25 mouse cellular contexts compared by ENCODE assay signal in the genomic region with DNA sequence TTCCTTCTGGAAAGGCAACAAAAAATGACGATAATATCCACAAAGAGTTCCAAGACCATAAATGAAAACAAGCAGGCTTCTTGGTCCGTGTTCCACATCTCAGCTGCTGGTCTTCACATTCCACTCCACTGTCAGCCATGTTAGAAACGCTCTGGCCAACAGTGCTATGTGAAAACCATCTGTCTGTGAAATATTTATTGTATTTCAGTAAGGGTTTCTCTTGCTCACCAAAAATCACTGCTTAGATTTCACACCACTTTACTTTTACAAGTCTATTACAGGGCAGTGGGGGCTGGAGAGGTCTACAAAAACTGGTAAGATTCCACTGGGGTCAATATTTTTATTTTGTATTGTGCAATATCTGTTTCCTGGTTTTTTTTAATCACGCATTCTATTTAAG.
DNase-seq lines count a peak whose midpoint lies in the region; ATAC-seq and TF ChIP-seq lines count a peak whose summit lies in the region.
"Had no signal": no experiment of that assay in that cellular context is flagged by ENCODE, and none has a peak within 500 bp of the region (broad histone marks: within the 10 kb centered on the region; RNA-seq: fewer than 3 reads in every experiment).

No protein-coding gene starts in this region.

- TF ChIP-seq CTCF in heart, postnatal 0 days (IDR thresholded peaks at IDR 0.05; ENCODE audit: low read depth): no peak
- TF ChIP-seq CTCF in kidney, postnatal 0 days (IDR thresholded peaks at IDR 0.05; ENCODE audit: low read depth): no peak
- no peak for TF ChIP-seq CTCF in lung, postnatal 0 days (IDR thresholded peaks at IDR 0.05)
- no peak for TF ChIP-seq CTCF in lung, adult 2 months (IDR thresholded peaks at IDR 0.05; ENCODE audit: insufficient read depth, low read length)

- DNase-seq in heart, postnatal 0 days (ENCODE audit: low spot score): peak; percentile 14
- no peak for DNase-seq in heart, adult 11 months
- peak; percentile 66 for DNase-seq in kidney, postnatal 0 days (ENCODE audit: low spot score)
- DNase-seq in limb, embryonic 14.5 days (ENCODE audit: low spot score): no peak
- no peak for DNase-seq in limb, embryonic 10.5 days (ENCODE audit: low spot score)
- DNase-seq in lung, postnatal 0 days (ENCODE audit: low spot score): peak; percentile 71
- DNase-seq in lung, adult 2 months: no peak
- DNase-seq: adrenal gland, postnatal 10 days; B cell, adult 2 months; cerebellum, adult 11 months; cerebellum, adult 8-10 months; cerebellum, postnatal 14 days; embryo, embryonic 11 days; gastrocnemius, adult 2 months; gastrocnemius, postnatal 25 days; heart, postnatal 10 days; heart, postnatal 4 days had no signal

- no peak overlapping the region for H3K4me3 ChIP-seq in heart, postnatal 0 days (ENCODE audit: low read depth, low read length)
- H3K4me3 ChIP-seq in kidney, postnatal 0 days (replicated peaks; ENCODE audit: low read depth, low read length): no peak overlapping the region
- no peak overlapping the region for H3K4me3 ChIP-seq in kidney, embryonic 14.5 days (ENCODE audit: low read length)
- H3K4me3 ChIP-seq in limb, embryonic 14.5 days (replicated peaks; ENCODE audit: low read length): no peak overlapping the region
- H3K4me3 ChIP-seq in limb, embryonic 10.5 days: no peak overlapping the region
- no peak overlapping the region for H3K4me3 ChIP-seq in lung, postnatal 0 days (ENCODE audit: low read depth, low read length)
- H3K4me3 ChIP-seq in lung, adult 2 months (replicated peaks; ENCODE audit: extremely low read depth, low read depth, low read length): no peak overlapping the region
- H3K4me3 ChIP-seq: embryonic facial prominence, embryonic 15.5 days; erythroblast, embryonic 14.5 days; forebrain, embryonic 10.5 days; gastrocnemius, adult 2 months; heart, embryonic 13.5 days had no signal

- no peak for ATAC-seq in heart, postnatal 0 days (ENCODE audit: insufficient read depth, low read depth)
- no peak for ATAC-seq in kidney, postnatal 0 days (replicated peaks; ENCODE audit: low FRiP score, low read depth)
- ATAC-seq in kidney, embryonic 14.5 days (ENCODE audit: low FRiP score, low TSS enrichment): no peak
- peak; percentile 56; the same call in 1 of the 2 replicates for ATAC-seq in limb, embryonic 14.5 days (ENCODE audit: low FRiP score, low read depth)
- peak; percentile 75 for ATAC-seq in lung, postnatal 0 days
- ATAC-seq: CD4-positive, CD25-positive, alpha-beta regulatory T cell, adult 4 months; forebrain, embryonic 14.5 days had no signal

- no peaks in the 10 kb centered on the region for H3K9me3 ChIP-seq in heart, postnatal 0 days (replicated peaks; ENCODE audit: control insufficient read depth, low read length)
- no peaks in the 10 kb centered on the region for H3K9me3 ChIP-seq in kidney, postnatal 0 days (replicated peaks; ENCODE audit: low read length)
- no peaks in the 10 kb centered on the region for H3K9me3 ChIP-seq in kidney, embryonic 14.5 days (ENCODE audit: control insufficient read depth, low read length)
- no peaks in the 10 kb centered on the region for H3K9me3 ChIP-seq in limb, embryonic 14.5 days (ENCODE audit: control insufficient read depth, low read length)
- no peaks in the 10 kb centered on the region for H3K9me3 ChIP-seq in limb, embryonic 10.5 days (replicated peaks)
- no peaks in the 10 kb centered on the region for H3K9me3 ChIP-seq in lung, postnatal 0 days (ENCODE audit: low read length)
- H3K9me3 ChIP-seq: embryonic facial prominence, embryonic 15.5 days; heart, embryonic 13.5 days had no signal

- TF ChIP-seq POLR2A in limb, embryonic 14.5 days (IDR thresholded peaks at IDR 0.05; ENCODE audit: borderline replicate concordance, extremely low read depth, insufficient read depth, insufficient read length): no peak
- no peak for TF ChIP-seq POLR2A in lung, adult 2 months (IDR thresholded peaks at IDR 0.05; ENCODE audit: borderline replicate concordance, extremely low read depth, low read depth, low read length)

- no peaks in the 10 kb centered on the region for H3K4me1 ChIP-seq in heart, postnatal 0 days (ENCODE audit: control insufficient read depth, insufficient read depth)
- peaks cover 10% of the 10 kb centered on the region; the same call in 1 of the 2 replicates for H3K4me1 ChIP-seq in kidney, postnatal 0 days (replicated peaks; ENCODE audit: insufficient read depth, low read length)
- H3K4me1 ChIP-seq in kidney, embryonic 14.5 days (ENCODE audit: control insufficient read depth, insufficient read depth, low read length): peaks cover 27% of the 10 kb centered on the region
- peaks cover 42% of the 10 kb centered on the region for H3K4me1 ChIP-seq in limb, embryonic 14.5 days (ENCODE audit: control insufficient read depth, insufficient read depth, low read length)
- peaks cover 66% of the 10 kb centered on the region for H3K4me1 ChIP-seq in limb, embryonic 10.5 days
- H3K4me1 ChIP-seq in lung, postnatal 0 days (ENCODE audit: insufficient read depth, low read depth, low read length): no peaks in the 10 kb centered on the region
- H3K4me1 ChIP-seq in lung, adult 2 months (ENCODE audit: control insufficient read depth, insufficient read depth, low read length): no peaks in the 10 kb centered on the region

- TF ChIP-seq EP300 in heart, postnatal 0 days (IDR thresholded peaks at IDR 0.05; ENCODE audit: low read depth): no peak
- no peak for TF ChIP-seq EP300 in lung, postnatal 0 days (IDR thresholded peaks at IDR 0.05)

- H3K4me2 ChIP-seq in heart, postnatal 0 days (ENCODE audit: low read depth, low read length): no peak overlapping the region
- H3K4me2 ChIP-seq in kidney, postnatal 0 days (ENCODE audit: low read length): no peak overlapping the region
- no peak overlapping the region for H3K4me2 ChIP-seq in kidney, embryonic 14.5 days (replicated peaks; ENCODE audit: low read depth, low read length)
- no peak overlapping the region for H3K4me2 ChIP-seq in limb, embryonic 14.5 days (replicated peaks; ENCODE audit: low read depth, low read length, severe bottlenecking)
- no peak overlapping the region for H3K4me2 ChIP-seq in lung, postnatal 0 days (replicated peaks; ENCODE audit: low read depth, low read length)
- H3K4me2 ChIP-seq: embryonic facial prominence, embryonic 15.5 days; heart, embryonic 13.5 days had no signal

- no peaks in the 10 kb centered on the region for H3K27me3 ChIP-seq in heart, postnatal 0 days (ENCODE audit: control insufficient read depth, insufficient read depth, low read length)
- H3K27me3 ChIP-seq in kidney, postnatal 0 days (ENCODE audit: insufficient read depth, low read length): no peaks in the 10 kb centered on the region
- H3K27me3 ChIP-seq in kidney, embryonic 14.5 days (ENCODE audit: control insufficient read depth, insufficient read depth, low read length): no peaks in the 10 kb centered on the region
- H3K27me3 ChIP-seq in limb, embryonic 14.5 days (ENCODE audit: control insufficient read depth, insufficient read depth, low read length): no peaks in the 10 kb centered on the region
- no peaks in the 10 kb centered on the region for H3K27me3 ChIP-seq in limb, embryonic 10.5 days (ENCODE audit: low read depth, poor library complexity, severe bottlenecking)
- no peaks in the 10 kb centered on the region for H3K27me3 ChIP-seq in lung, postnatal 0 days (replicated peaks; ENCODE audit: insufficient read depth, low read length)
- H3K27me3 ChIP-seq: embryonic facial prominence, embryonic 15.5 days; heart, embryonic 13.5 days had no signal

- H3K27ac ChIP-seq in heart, postnatal 0 days (ENCODE audit: low read depth): no peak overlapping the region
- H3K27ac ChIP-seq in kidney, postnatal 0 days: 0 out of 2 replicates have a peak overlapping the region, but pooled peaks have one; percentile 25
- H3K27ac ChIP-seq in kidney, embryonic 14.5 days (ENCODE audit: low read depth, low read length): no peak overlapping the region
- no peak overlapping the region for H3K27ac ChIP-seq in limb, embryonic 14.5 days (replicated peaks; ENCODE audit: low read depth, low read length)
- no peak overlapping the region for H3K27ac ChIP-seq in limb, embryonic 10.5 days
- no peak overlapping the region for H3K27ac ChIP-seq in lung, postnatal 0 days (ENCODE audit: low read length)
- H3K27ac ChIP-seq: embryonic facial prominence, embryonic 15.5 days; forebrain, embryonic 10.5 days; gastrocnemius, adult 2 months had no signal

- no peak overlapping the region for H3K9ac ChIP-seq in heart, postnatal 0 days (replicated peaks; ENCODE audit: low read depth, low read length)
- H3K9ac ChIP-seq in kidney, postnatal 0 days (ENCODE audit: low read depth, low read length): no peak overlapping the region
- no peak overlapping the region for H3K9ac ChIP-seq in kidney, embryonic 14.5 days (ENCODE audit: low read depth, low read length)
- H3K9ac ChIP-seq in limb, embryonic 14.5 days (ENCODE audit: low read depth, low read length, severe bottlenecking): no peak overlapping the region
- no peak overlapping the region for H3K9ac ChIP-seq in lung, postnatal 0 days (replicated peaks; ENCODE audit: low read depth)
- H3K9ac ChIP-seq: embryonic facial prominence, embryonic 15.5 days; heart, embryonic 13.5 days had no signal

- no peaks in the 10 kb centered on the region for H3K36me3 ChIP-seq in heart, postnatal 0 days (replicated peaks; ENCODE audit: control insufficient read depth, insufficient read depth, low read length)
- H3K36me3 ChIP-seq in kidney, postnatal 0 days (ENCODE audit: insufficient read depth, low read length): no peaks in the 10 kb centered on the region
- no peaks in the 10 kb centered on the region for H3K36me3 ChIP-seq in kidney, embryonic 14.5 days (ENCODE audit: control insufficient read depth, insufficient read depth, low read length)
- H3K36me3 ChIP-seq in limb, embryonic 14.5 days (ENCODE audit: control insufficient read depth, insufficient read depth, low read length): no peaks in the 10 kb centered on the region
- H3K36me3 ChIP-seq in limb, embryonic 10.5 days: peaks cover 9% of the 10 kb centered on the region
- no peaks in the 10 kb centered on the region for H3K36me3 ChIP-seq in lung, postnatal 0 days (ENCODE audit: insufficient read depth, low read length)
- H3K36me3 ChIP-seq: embryonic facial prominence, embryonic 15.5 days; G1E; heart, embryonic 13.5 days had no signal

- WGBS in heart, postnatal 0 days: 53% methylated on average over 4 of the region's 4 CpGs
- WGBS in kidney, postnatal 0 days: 29% methylated on average over 4 of the region's 4 CpGs
- 40% methylated on average over 4 of the region's 4 CpGs for WGBS in kidney, embryonic 14.5 days
- WGBS in limb, embryonic 14.5 days: 31% methylated on average over 4 of the region's 4 CpGs
- WGBS in limb, embryonic 10.5 days: 71% methylated on average over 4 of the region's 4 CpGs
- WGBS in lung, postnatal 0 days: 27% methylated on average over 4 of the region's 4 CpGs
- 43% methylated on average over 4 of the region's 4 CpGs for WGBS in lung, adult 2 months

Comparison
In these comparisons a context has a peak if more than half of its experiments do, and no peak if none do; other contexts are left out.
1. DNase-seq: peak in heart, postnatal 0 days (single experiment), kidney, postnatal 0 days (single experiment) and lung, postnatal 0 days (single experiment); none in heart, adult 11 months (single experiment), limb, embryonic 14.5 days (single experiment), limb, embryonic 10.5 days (single experiment) and lung, adult 2 months (single experiment).
2. ATAC-seq: peak in limb, embryonic 14.5 days (single experiment) and lung, postnatal 0 days (single experiment); none in heart, postnatal 0 days (single experiment), kidney, postnatal 0 days (single experiment) and kidney, embryonic 14.5 days (single experiment).